Mouse (Mus musculus): ENCODE data around the gene Hat1. TPM values are rescaled to one million over a fixed set of nuclear protein-coding genes. Genes with fewer than 3 reads are reported as not detected.
"Not testable (repeated sequence)": the region's sequence is repeated elsewhere in the genome, so short reads cannot be mapped to it uniquely, and the experiment has no call there.

Gene Hat1
- polyA plus RNA-seq, 1 experiment from 2014 or later, result 41.6 TPM

DNA sequence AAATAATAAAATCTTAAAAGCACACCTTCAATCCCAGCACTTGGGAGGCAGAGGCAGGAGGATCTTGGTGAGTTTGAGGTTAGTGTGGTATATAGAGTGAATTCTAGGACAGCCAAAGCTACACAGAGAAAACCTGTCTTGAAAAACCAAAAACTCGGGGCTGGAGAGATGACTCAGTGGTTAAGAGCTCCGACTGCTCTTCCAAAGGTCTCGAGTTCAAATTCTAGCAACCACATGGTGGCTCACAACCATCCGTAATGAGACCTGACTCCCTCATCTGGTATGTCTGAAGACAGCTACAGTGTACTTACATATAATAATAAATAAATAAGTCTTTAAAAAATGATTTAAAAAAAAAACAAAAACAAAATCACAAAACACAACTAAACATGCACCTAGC is 16.5 kb upstream of the Hat1 start:
- H3K9ac ChIP-seq (replicated peaks; ENCODE audit: low read depth, low read length); H3K9me3 ChIP-seq (ENCODE audit: control insufficient read depth, low read length); ATAC-seq (ENCODE audit: low read depth); H3K4me3 ChIP-seq (ENCODE audit: low read depth, low read length); H3K27me3 ChIP-seq (ENCODE audit: control insufficient read depth, insufficient read depth, low read length); H3K4me2 ChIP-seq (ENCODE audit: low read depth, low read length); H3K36me3 ChIP-seq (ENCODE audit: control insufficient read depth, insufficient read depth, low read length); H3K4me1 ChIP-seq (ENCODE audit: control insufficient read depth, insufficient read depth, low read length); H3K27ac ChIP-seq (ENCODE audit: low read depth, low read length): not testable (repeated sequence)
- 87% methylated on average over 4 of the region's 4 CpGs for WGBS

GRCm38 (mm10) chr2:71374275-71375155 is 14.2 kb upstream of the Hat1 start:
- WGBS, result 83% methylated on average over 8 of the region's 8 CpGs
- Histone ChIP-seq H3K4me1 (ENCODE audit: control insufficient read depth, insufficient read depth, low read length) (no peaks in the 10 kb centered on the region), H3K4me3 (ENCODE audit: low read depth, low read length) (no peak overlapping the region), H3K27ac (ENCODE audit: low read depth, low read length) (no peak overlapping the region), H3K9ac (replicated peaks; ENCODE audit: low read depth, low read length) (no peak overlapping the region), H3K4me2 (ENCODE audit: low read depth, low read length) (no peak overlapping the region), H3K36me3 (ENCODE audit: control insufficient read depth, insufficient read depth, low read length) (no peaks in the 10 kb centered on the region), H3K27me3 (ENCODE audit: control insufficient read depth, insufficient read depth, low read length) (no peaks in the 10 kb centered on the region), H3K9me3 (ENCODE audit: control insufficient read depth, low read length) (no peaks in the 10 kb centered on the region)
- no peak for ATAC-seq (ENCODE audit: low read depth)

DNA sequence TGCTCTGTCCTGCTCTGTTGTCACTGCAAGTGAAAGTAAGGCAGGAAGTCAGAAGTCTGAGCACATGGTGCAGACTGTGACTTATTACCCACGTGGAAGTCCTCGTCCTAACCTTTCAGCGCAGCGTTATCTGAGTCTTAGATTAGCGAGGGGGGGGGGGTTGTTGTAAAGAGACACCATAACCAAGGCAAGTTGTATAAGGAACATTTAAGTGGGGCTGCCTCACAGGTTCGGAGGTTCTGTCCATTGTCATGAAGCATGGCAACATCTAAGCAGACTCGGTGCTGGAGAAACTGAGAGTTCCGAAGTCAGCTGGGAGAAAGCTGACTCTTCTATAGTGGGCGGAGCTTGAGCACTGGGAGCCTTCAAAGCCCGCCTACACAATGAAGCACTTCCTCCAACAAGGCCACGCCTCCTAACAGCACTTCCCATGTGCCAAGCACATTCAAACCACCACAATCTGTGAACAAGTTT is 12.3 kb upstream of the Hat1 start:
- no peaks in the 10 kb centered on the region for H3K36me3 ChIP-seq (ENCODE audit: control insufficient read depth, insufficient read depth, low read length)
- H3K27ac ChIP-seq (ENCODE audit: low read depth, low read length), result no peak overlapping the region
- no peaks in the 10 kb centered on the region for H3K4me1 ChIP-seq (ENCODE audit: control insufficient read depth, insufficient read depth, low read length)
- H3K9me3 ChIP-seq (ENCODE audit: control insufficient read depth, low read length), result no peaks in the 10 kb centered on the region
- 53% methylated on average over 11 of the region's 11 CpGs for WGBS
- no peak overlapping the region for H3K9ac ChIP-seq (replicated peaks; ENCODE audit: low read depth, low read length)
- no peaks in the 10 kb centered on the region for H3K27me3 ChIP-seq (ENCODE audit: control insufficient read depth, insufficient read depth, low read length)
- no peak overlapping the region for H3K4me3 ChIP-seq (ENCODE audit: low read depth, low read length)
- no peak overlapping the region for H3K4me2 ChIP-seq (ENCODE audit: low read depth, low read length)
- no peak for ATAC-seq (ENCODE audit: low read depth)

DNA sequence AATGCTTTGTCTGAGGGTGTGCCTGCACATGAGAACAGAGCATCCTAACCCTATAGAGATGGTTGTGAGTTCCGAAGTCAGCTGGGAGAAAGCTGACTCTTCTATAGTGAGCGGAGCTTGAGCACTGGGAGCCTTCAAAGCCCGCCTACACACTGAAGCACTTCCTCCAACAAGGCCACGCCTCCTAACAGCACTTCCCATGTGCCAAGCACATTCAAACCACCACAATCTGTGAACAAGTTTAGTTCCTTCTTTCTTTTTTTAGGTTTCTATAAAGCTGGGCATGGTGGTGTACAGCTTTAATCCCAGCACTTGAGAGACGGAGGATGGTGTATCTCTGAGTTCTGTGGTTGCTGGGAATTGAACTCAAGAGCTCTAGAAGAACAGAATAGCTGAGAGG is 11.3 kb upstream of the Hat1 start:
- Histone ChIP-seq H3K9ac (replicated peaks; ENCODE audit: low read depth, low read length) (no peak overlapping the region), H3K27ac (ENCODE audit: low read depth, low read length) (no peak overlapping the region), H3K4me3 (ENCODE audit: low read depth, low read length) (no peak overlapping the region), H3K9me3 (ENCODE audit: control insufficient read depth, low read length) (no peaks in the 10 kb centered on the region), H3K36me3 (ENCODE audit: control insufficient read depth, insufficient read depth, low read length) (no peaks in the 10 kb centered on the region), H3K4me2 (ENCODE audit: low read depth, low read length) (no peak overlapping the region), H3K4me1 (ENCODE audit: control insufficient read depth, insufficient read depth, low read length) (no peaks in the 10 kb centered on the region), H3K27me3 (ENCODE audit: control insufficient read depth, insufficient read depth, low read length) (no peaks in the 10 kb centered on the region)
- no peak for ATAC-seq (ENCODE audit: low read depth)
- 88% methylated on average over 5 of the region's 5 CpGs for WGBS

GRCm38 (mm10) chr2:71381962-71382361 is 6.8 kb upstream of the Hat1 start:
- Histone ChIP-seq H3K4me1 (ENCODE audit: control insufficient read depth, insufficient read depth, low read length) (no peaks in the 10 kb centered on the region), H3K4me2 (ENCODE audit: low read depth, low read length) (no peak overlapping the region), H3K27me3 (ENCODE audit: control insufficient read depth, insufficient read depth, low read length) (no peaks in the 10 kb centered on the region), H3K27ac (ENCODE audit: low read depth, low read length) (no peak overlapping the region), H3K9ac (replicated peaks; ENCODE audit: low read depth, low read length) (no peak overlapping the region), H3K36me3 (ENCODE audit: control insufficient read depth, insufficient read depth, low read length) (no peaks in the 10 kb centered on the region), H3K4me3 (ENCODE audit: low read depth, low read length) (no peak overlapping the region), H3K9me3 (ENCODE audit: control insufficient read depth, low read length) (no peaks in the 10 kb centered on the region)
- WGBS, result 79% methylated on average over 4 of the region's 4 CpGs
- ATAC-seq (ENCODE audit: low read depth), result no peak

- ATAC-seq (ENCODE audit: low read depth), result no peak
- no peaks in the 10 kb centered on the region for H3K36me3 ChIP-seq (ENCODE audit: control insufficient read depth, insufficient read depth, low read length)
- no peaks in the 10 kb centered on the region for H3K4me1 ChIP-seq (ENCODE audit: control insufficient read depth, insufficient read depth, low read length)
- H3K9me3 ChIP-seq (ENCODE audit: control insufficient read depth, low read length), result no peaks in the 10 kb centered on the region
- no peak overlapping the region for H3K27ac ChIP-seq (ENCODE audit: low read depth, low read length)
- 48% methylated on average over 11 of the region's 11 CpGs for WGBS
- no peak overlapping the region for H3K4me3 ChIP-seq (ENCODE audit: low read depth, low read length)
- H3K9ac ChIP-seq (replicated peaks; ENCODE audit: low read depth, low read length), result no peak overlapping the region
- no peak overlapping the region for H3K4me2 ChIP-seq (ENCODE audit: low read depth, low read length)
- H3K27me3 ChIP-seq (ENCODE audit: control insufficient read depth, insufficient read depth, low read length), result no peaks in the 10 kb centered on the region
These were observed 4.9 kb upstream of the Hat1 start for GRCm38 (mm10) chr2:71383890-71384289.

DNA sequence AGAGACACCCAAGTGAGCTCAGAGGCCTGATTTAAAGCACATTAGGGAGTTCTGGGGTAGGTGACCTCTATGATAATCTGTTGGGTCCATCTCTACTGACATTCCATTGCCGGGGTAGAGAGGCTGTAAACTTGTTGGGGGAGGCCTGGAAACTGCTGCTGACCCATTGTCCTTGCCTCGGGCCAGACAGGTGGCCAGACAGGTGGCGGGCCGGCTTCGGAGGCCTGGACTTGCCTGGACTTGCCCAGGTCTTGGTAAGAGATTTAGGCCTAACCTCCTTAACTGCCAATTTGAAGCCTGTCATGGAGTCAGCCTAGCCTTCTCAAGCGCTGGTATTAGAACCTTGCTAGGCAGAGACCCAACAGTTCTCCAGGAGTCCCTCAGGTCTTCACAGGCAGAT is 992 bp upstream of the Hat1 start:
- Histone ChIP-seq H3K36me3 (ENCODE audit: control insufficient read depth, insufficient read depth, low read length) (0 out of 2 replicates have a peak, but pooled peaks cover 3% of the 10 kb centered on the region), H3K27ac (ENCODE audit: low read depth, low read length) (no peak overlapping the region), H3K9ac (replicated peaks; ENCODE audit: low read depth, low read length) (no peak overlapping the region), H3K27me3 (ENCODE audit: control insufficient read depth, insufficient read depth, low read length) (no peaks in the 10 kb centered on the region), H3K9me3 (ENCODE audit: control insufficient read depth, low read length) (no peaks in the 10 kb centered on the region), H3K4me2 (ENCODE audit: low read depth, low read length) (no peak overlapping the region), H3K4me1 (ENCODE audit: control insufficient read depth, insufficient read depth, low read length) (peaks cover 5% of the 10 kb centered on the region; the same call in 1 of the 2 replicates), H3K4me3 (ENCODE audit: low read depth, low read length) (no peak overlapping the region)
- 89% methylated on average over 6 of the region's 6 CpGs for WGBS
- no peak for ATAC-seq (ENCODE audit: low read depth)

GRCm38 (mm10) chr2:71389864-71390263 is 1.1 kb downstream of the Hat1 start:
- Histone ChIP-seq H3K4me3 (ENCODE audit: low read depth, low read length) (peak overlapping the region; percentile 83), H3K9me3 (ENCODE audit: control insufficient read depth, low read length) (no peaks in the 10 kb centered on the region), H3K4me1 (ENCODE audit: control insufficient read depth, insufficient read depth, low read length) (peaks cover 5% of the 10 kb centered on the region; the same call in 1 of the 2 replicates), H3K27ac (ENCODE audit: low read depth, low read length) (no peak overlapping the region), H3K36me3 (ENCODE audit: control insufficient read depth, insufficient read depth, low read length) (0 out of 2 replicates have a peak, but pooled peaks cover 3% of the 10 kb centered on the region), H3K9ac (replicated peaks; ENCODE audit: low read depth, low read length) (peak overlapping the region; percentile 63), H3K27me3 (ENCODE audit: control insufficient read depth, insufficient read depth, low read length) (no peaks in the 10 kb centered on the region), H3K4me2 (ENCODE audit: low read depth, low read length) (peak overlapping the region; percentile 89)
- 70% methylated on average over 9 of the region's 9 CpGs for WGBS
- no peak for ATAC-seq (ENCODE audit: low read depth)

DNA sequence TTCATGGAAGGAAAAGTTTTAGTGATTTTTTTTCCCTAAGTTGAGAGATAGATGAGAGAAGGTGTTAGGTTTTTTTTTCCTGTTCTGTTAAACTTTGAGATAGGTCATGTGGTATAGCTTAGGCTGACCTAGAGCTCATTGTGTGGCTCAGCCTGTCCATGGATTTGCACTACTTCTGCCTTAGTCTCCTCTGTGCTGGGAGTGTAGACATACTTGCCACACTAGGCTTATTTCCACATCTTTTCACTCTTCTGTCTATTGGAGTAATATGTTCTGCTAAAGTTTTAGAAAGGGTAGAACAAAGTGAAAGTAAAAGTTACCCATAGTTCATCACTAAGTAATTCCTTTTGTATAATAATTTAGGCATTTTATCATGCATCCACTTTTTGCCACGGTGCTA is 16.9 kb downstream of the Hat1 start:
- H3K36me3 ChIP-seq (ENCODE audit: control insufficient read depth, insufficient read depth, low read length), result no peaks in the 10 kb centered on the region
- H3K4me3 ChIP-seq (ENCODE audit: low read depth, low read length), result no peak overlapping the region
- H3K9ac ChIP-seq (replicated peaks; ENCODE audit: low read depth, low read length), result no peak overlapping the region
- H3K9me3 ChIP-seq (ENCODE audit: control insufficient read depth, low read length), result no peaks in the 10 kb centered on the region
- H3K27ac ChIP-seq (ENCODE audit: low read depth, low read length), result no peak overlapping the region
- ATAC-seq (ENCODE audit: low read depth), result no peak
- no peaks in the 10 kb centered on the region for H3K27me3 ChIP-seq (ENCODE audit: control insufficient read depth, insufficient read depth, low read length)
- no peaks in the 10 kb centered on the region for H3K4me1 ChIP-seq (ENCODE audit: control insufficient read depth, insufficient read depth, low read length)
- H3K4me2 ChIP-seq (ENCODE audit: low read depth, low read length), result no peak overlapping the region
- 93% methylated on average over 1 of the region's 1 CpGs for WGBS

Data from neural tube, embryonic 14.5 days (tissue).